Mouse (Mus musculus) frontal cortex, postnatal 25 days (tissue): ENCODE results near the gene Mpg.

Source experiments
- DNase-seq, 2 experiments: peaks; one replicate each; pipeline ENCODE4 v3.0.0; 2022; ENCODE audit warnings: low spot score in 2 of 2

Mpg gene

GRCm38 (mm10) chr11:32201922-32202685 is 24.2 kb upstream of the Mpg start:
- DNase-seq, result no peak

- DNase-seq, result peak; percentile 87 to 93
These were observed 21.0 kb upstream of the Mpg start, which contains the start of gene Snrnp25 for GRCm38 (mm10) chr11:32205058-32205873. Gene Snrnp25 (plus strand): TSS chr11:32205415.

- DNase-seq, result no peak
These were observed 15.7 kb upstream of the Mpg start for GRCm38 (mm10) chr11:32210623-32211022.

GRCm38 (mm10) chr11:32215372-32216162 is 10.7 kb upstream of the Mpg start:
- no peak for DNase-seq

GRCm38 (mm10) chr11:32216851-32217250 is 9.5 kb upstream of the Mpg start:
- peak in 1 of 2 experiments; percentile 65 for DNase-seq

- DNase-seq, result no peak
These were observed 7.7 kb upstream of the Mpg start for GRCm38 (mm10) chr11:32218501-32219050.

GRCm38 (mm10) chr11:32219287-32219686 is 7.0 kb upstream of the Mpg start:
- no peak for DNase-seq

- no peak for DNase-seq
These were observed 5.6 kb upstream of the Mpg start for GRCm38 (mm10) chr11:32220607-32221224.

- DNase-seq, result no peak
These were observed 4.9 kb upstream of the Mpg start for GRCm38 (mm10) chr11:32221225-32221950.

GRCm38 (mm10) chr11:32221951-32222409 is 4.3 kb upstream of the Mpg start, which contains the start of gene Rhbdf1:
Gene Rhbdf1 (minus strand): TSS chr11:32222300.
- DNase-seq, result no peak

GRCm38 (mm10) chr11:32222570-32223194 is 3.6 kb upstream of the Mpg start:
- DNase-seq, result no peak

GRCm38 (mm10) chr11:32223297-32223967 is 2.9 kb upstream of the Mpg start:
- no peak for DNase-seq

- no peak for DNase-seq
These were observed 1.7 kb upstream of the Mpg start for GRCm38 (mm10) chr11:32224468-32225139.

- DNase-seq, result no peak
These were observed 842 bp upstream of the Mpg start for GRCm38 (mm10) chr11:32225222-32226104.

GRCm38 (mm10) chr11:32227041-32227440 is 736 bp downstream of the Mpg start:
- DNase-seq, result no peak

- DNase-seq, result no peak
These were observed 1.2 kb downstream of the Mpg start for GRCm38 (mm10) chr11:32227555-32227954.

GRCm38 (mm10) chr11:32228292-32228845 is 2.1 kb downstream of the Mpg start:
- no peak for DNase-seq
